Mouse (Mus musculus): Measurements from ENCODE around the gene Optc.

The Optc gene

DNA sequence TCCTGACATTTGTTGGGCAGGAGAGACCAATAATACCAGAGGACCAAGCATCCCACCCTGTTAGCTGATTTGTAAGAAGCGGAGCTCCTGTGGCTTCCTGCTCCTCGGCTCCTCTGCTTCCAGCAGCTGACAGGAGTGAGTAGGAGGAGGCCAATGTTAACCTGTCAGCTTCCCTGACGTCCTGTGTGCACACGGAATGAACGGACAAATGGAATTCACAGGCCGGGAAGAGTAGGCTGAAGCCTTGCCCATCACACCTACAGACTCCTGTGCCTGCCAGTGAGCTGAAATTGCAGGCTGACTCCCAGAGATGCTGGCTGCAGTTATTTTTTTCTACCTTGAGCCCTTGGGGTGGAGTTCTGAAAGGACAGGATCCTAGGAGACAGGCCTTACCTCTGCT lies 23.7 kb downstream of the Optc start:
- DNase-seq (ENCODE audit: low read depth, low spot score) = no peak

DNA sequence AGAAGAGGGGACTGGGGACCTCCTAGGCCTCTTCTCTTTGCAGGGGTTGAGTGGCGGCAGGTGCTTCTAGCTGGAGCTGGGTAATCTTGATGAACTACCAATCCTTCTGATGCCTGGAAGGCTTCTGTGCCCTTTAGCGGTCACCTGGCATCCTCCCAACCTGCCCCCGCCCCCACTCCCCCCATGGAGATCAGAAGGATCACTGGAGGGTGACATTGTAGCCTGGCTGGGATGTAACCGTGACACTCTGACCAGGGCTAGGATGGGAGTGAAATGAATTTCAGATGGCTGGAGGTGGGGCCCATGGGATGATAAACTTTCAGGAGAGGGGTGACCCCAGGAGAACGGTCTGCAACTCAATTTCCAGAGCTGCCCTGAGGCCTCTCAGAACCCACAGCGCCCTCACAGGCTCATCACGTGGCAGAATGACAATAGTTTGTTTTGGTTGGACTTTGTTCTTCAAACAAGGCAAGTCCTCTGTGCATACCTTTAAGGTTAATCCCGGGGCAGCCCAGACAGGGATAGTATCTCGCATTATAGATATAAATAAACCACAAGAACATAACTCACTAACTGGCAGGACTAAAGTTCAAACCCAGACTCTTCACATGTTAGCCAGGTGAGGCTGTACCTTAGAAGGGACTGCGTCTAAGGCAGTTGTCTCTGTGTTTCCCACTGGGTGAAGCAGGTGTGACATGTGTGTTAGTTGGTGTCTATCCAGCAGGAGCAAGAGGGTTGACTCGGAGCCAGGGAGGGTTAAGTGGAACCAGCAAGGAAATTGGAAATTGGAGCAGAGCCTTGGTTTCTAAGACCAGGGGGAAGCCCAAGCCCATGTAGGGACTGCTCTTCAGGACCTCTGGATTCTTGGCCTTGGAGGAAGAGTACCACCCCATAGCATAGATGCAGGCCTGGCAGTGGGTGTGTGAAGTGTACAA lies 25.2 kb downstream of the Optc start:
- DNase-seq (ENCODE audit: low read depth, low spot score) = no peak

DNA sequence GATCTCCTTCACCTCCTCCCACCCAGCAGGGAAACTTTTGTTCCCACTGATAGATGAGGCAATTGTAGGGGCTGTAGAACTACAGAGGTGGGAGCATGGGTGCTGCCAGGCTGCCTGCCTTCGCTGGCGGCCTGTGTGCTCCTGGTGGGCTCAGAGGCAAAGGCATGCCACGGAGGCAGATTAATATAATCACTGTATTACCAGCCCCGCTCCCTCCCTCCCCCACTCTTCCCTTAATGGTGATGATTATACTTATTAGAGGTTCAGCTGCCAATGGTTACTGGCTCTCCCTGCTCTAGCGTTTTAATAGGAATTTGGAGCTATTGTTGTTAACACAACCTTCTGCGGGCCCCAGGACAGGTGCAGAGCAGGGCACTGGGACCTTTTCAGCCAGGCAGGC lies 26.0 kb downstream of the Optc start:
- DNase-seq (ENCODE audit: low read depth, low spot score) = no peak

DNA sequence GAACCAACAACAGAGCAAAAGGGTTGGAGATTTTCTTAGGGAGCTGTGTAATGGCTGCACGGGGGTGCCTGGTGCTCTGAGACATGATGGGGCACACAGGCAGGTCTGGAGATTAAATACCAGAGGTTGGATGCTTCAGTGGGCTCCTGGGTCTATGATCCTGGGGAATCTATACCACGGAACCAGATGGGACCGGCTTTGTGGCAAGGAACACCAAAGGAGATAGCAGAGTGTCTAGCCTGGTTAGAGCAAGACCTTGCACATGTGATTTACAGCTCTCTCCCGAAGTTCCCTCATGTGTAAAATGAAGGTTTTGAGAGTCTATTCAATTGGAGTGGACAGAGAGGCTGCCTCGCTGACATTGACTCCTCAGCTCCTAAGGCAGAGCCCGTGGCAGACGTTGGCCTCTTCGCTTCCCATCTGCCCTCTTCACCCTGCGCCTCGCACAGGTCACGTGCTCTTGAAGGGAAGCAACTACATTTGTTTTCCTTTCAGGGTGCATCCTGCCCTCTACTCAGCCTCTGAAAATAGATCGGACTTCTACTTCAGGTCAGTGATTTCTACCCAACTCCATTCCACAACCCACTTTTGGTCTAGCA lies 28.9 kb downstream of the Optc start:
- no peak for DNase-seq (ENCODE audit: low read depth, low spot score)

DNA sequence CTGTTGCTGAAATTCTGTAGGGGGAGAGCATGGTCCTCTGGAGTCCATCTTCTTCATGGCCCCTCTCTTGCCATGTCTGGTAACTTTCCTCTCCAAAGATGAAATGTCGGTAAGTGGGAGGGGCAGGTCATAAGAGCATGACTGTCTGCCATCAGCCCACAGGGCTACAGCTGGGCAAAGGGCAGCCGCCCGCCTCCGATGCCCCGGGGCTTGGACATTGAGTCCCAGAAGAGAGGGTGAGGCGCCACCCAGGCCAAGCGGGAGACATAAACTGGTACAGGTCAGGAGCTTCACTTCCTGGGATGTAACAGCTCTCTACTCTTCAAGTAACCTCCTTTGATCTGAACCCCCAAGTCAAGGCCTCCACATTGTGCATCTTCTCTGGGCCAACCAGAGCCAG lies 30.9 kb downstream of the Optc start:
- DNase-seq (ENCODE audit: low read depth, low spot score) = no peak

DNA sequence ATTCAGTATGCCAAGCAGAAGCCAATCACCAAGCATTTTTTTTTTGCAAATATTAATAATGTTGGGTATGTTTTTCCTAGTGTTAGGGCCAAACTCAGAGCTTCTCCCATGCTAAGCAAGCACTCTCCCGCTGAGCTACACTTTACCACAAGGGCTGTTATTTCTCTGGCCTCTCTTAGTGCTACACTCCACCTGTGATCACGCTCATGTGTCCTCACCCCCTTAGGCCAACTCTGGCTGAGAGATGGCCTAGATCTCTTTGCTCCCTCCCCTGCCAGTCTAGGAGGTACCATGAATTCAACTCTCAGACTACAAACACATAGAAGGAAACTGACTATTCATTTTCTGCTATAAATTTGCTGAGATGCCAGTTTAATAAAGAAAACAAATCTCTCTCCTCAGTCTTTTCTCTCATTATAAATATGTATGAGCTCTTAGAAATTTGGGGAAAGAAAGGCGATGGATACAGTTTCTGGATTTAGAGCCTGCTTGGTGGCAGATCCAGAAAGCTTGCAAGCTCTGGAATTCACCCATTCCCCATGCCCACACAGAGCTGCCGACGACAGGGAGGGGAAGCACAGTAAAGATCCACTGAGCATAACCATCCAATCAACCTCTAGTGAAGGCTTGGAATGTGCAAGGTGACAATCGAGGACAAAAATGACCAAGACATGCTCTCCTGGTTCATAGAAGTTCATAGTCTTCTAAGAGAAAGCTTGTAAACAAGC lies 34.5 kb downstream of the Optc start:
- no peak for DNase-seq (ENCODE audit: low read depth, low spot score)

DNA sequence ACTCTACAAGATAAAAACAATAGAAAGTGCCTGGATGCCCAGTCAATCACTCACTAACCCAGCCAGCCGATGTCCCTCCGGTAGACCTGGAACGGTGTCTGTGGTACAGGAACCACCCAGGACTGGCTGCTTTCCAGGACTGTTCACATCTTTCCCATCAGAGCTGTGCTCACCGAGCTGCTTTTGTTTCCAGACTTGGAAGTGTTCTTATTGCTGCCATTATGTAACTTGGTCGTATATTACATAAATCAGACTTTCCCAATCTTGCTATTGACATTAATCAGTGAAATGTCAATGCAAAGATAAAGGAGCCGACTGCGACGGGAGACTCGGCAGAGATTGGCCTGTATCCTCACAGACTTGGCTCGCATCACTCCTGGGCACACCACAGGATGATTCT lies 36.6 kb downstream of the Optc start:
- no peak for DNase-seq (ENCODE audit: low read depth, low spot score)

DNA sequence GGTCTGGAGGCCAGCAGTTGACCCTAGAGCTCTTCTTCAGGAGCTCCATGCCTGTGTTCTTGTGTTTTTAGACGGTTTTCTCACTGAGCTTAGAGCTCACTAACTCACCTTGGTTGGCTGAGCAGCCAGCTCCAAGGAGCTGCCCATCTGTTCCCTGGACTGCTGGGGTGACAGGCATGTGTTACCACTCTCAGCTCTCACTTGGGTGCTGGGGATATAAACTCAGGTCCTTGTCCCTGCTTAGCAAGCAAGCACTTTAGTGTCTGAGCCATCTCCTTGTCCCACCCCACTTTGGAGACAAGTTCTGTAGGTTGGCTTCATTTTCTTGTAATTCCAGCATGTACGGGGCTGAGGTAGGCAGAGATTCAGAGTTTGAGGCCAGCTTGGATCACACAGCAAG lies 38.6 kb downstream of the Optc start:
- DNase-seq (ENCODE audit: low read depth, low spot score) = no peak

DNA sequence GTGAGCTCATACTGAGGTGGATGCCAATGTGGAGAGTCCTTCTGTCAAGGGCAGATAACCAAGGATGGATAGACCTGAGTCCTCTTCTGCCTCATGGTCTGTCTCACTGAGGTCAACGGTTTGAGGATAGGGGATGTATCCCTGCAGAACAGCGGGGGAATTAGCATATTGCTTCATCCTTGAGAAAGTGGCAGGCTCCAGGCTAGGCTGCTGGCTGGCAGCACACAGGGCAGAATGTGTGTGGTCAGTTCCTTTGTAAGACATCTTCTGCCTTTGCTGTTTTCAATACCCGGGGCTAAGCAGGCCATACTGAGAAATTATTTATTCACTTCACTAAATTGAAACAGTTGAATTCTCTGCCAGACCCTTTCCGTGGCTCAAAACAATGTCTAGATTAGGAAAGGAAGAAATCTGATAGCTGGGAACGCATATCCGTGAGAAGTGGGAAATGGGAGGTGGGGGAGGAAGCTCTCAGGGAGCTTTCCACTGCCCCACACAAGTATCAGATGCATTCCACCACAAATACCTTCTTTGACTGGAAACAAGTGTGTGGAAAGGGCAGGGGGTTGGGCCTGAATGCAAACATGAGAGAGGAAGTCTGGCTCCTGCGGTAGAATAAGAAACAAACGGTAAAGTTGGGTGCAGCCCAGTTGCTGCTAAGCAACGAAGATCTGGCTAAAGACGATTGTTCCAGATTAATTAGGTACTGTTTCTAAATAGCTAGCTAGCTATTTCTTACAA lies 44.4 kb downstream of the Optc start:
- peak; percentile 53 for DNase-seq (ENCODE audit: low read depth, low spot score)

DNA sequence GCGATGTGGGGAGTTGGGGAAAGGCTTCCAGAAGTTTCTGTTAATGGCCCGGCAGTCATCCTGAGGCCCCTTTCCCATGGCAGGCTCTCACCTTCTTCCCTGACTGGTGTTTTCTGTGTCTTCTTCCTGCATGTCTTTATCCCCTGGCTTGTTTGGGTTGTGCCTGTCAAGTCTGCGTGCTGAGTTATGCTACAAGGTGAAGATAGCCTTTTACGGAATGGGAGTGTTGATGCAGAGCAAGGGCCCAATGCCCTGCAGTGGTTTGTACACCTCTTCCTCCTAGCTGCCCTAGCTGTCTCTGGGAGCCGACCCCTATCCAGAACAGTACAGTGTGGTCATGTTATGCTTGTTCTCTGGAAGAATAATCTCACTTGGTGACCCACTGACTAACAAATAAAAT lies 46.8 kb downstream of the Optc start:
- DNase-seq (ENCODE audit: low read depth, low spot score) = no peak

DNA sequence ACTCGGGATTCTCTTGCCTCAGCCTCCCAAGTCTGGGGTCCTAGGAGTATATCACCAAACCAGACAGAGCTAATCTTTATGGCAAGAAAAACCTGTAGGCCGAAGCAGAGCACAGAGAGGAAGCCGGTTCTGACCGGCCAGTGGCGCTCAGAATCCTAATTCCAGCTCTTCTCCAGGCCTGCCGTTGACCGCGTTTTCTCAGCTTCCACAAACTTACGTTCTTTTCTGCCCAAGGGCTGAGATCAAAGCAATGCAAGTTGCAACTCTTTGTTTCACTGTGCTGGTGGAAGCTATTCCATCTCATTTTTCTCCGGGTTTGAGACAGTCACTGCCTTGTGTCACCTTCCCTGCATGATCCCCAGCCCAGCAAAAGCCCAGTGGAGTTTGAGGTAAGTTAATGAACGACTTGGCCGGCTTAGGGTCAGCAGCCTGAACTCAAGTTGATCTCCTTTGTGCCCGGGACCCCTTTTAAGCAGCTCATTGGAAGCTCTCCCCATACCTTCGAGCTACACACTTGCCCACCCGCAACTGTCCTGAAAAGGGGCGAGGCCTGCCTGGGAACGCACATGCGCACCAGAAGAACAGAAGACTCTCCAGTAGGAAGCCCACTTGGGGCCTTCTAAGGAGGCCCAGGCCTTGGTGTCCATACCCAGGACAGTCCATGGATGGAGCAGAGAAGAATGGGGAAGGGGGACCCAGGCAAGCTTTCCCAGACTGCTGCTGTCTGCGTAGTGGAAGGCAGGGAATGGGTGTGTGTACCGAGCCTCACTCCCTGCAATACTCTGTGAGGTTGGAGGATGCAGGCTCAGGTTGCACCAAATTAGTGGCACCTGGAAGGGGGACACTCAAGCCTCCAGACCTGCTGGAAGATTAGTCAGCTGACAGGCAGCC lies 47.7 kb downstream of the Optc start:
- DNase-seq (ENCODE audit: low read depth, low spot score) = peak; percentile 50

DNA sequence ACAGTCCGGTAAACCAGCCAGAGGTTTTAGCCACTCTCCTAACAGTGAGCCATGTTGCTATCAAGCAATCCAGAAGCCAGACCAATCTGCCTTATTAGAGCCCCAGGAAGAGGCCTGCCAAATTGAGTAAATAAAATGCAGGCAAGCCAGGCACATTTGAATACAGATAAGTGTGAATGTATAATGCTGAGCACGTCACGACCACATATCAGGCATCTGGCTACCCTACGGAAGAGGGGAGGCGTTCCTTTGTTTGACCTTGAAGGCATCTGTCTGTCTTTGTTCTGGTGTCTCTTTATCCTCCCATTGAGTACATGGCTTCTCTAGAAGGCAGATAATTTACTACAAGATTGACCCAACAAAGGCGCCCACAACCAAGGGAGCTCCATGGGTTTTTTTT lies 48.5 kb downstream of the Optc start:
- peak; percentile 25 for DNase-seq (ENCODE audit: low read depth, low spot score)

DNA sequence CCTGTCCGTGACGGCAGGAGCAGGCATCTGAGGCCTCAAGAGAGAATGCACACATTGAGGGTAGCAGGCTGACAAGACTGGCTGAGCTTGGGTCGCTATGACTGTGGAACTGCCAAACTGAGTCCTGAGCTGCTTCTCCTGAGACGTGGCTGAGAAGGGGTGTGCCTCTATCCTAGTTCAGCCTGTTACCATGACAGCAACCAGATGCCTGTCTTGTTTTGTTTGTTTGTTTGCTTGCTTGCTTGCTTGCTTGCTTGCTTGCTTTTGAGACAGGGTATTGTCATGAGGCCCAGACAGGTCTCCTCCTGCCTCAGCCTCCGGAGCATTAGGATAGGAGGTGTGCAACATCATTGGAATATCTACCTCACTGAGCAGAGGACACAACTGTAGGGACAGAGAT lies 50.0 kb downstream of the Optc start:
- DNase-seq (ENCODE audit: low read depth, low spot score) = peak; percentile 71

DNA sequence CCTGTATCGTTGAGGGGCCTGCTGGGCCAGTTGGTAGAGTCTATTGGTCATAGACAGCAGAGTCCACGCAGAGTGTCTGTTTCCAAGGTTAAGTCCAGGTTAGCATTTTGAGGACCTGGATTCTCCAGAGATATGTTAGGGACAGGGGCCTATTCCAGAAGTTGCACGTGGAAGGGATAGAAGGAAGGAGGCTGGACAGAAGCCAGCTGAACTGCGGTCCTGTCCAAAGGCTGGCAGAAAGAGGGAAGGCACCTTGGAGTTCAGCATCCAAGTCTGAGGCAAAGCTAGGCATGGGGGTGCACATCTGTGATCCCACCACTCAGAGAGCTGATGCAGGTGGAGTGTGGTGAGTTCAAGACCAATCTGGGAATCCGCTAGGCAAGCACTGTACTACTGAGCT lies 50.6 kb downstream of the Optc start:
- DNase-seq (ENCODE audit: low read depth, low spot score) = no peak

DNA sequence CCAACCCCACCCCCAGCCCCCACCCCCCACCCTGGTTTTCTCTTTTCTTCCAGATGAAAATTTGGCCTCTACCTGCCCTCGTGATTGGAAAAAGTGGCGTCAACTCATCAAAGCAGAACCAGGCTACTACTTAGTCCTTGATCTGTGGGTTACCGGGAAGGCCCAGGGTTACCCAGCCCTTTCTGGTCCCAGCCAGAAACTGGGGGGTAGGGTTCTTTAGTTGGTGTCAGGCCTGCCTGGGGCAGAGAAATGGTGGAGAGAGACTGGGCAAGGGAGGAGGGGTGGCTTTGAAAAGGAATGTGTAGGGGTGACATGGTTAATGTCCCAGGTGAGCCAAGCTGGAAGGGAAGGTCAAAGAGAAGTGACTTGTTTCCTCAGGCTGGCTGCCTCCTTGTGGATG lies 51.1 kb downstream of the Optc start:
- peak; percentile 62 for DNase-seq (ENCODE audit: low read depth, low spot score)

DNA sequence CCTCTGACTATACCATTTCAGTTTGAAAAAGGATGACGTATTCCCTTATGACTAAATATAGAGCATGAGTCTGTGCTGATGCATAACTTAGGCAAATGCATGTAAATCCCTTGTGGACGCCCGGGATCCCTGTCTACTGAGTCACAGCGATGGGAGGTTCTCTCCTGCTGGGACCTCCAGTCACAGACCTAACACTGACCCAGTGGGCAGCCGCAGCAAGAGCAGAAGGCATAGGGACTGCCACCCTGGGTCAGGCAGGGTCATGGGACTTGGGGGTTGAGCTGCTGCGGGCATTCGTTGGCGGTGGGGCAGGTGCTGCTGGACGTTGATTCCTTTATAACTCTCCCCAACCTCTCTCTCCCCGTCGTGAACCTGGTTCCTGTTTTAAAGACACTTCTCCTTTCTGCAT lies 51.7 kb downstream of the Optc start:
- DNase-seq (ENCODE audit: low read depth, low spot score) = peak; percentile 16

DNA sequence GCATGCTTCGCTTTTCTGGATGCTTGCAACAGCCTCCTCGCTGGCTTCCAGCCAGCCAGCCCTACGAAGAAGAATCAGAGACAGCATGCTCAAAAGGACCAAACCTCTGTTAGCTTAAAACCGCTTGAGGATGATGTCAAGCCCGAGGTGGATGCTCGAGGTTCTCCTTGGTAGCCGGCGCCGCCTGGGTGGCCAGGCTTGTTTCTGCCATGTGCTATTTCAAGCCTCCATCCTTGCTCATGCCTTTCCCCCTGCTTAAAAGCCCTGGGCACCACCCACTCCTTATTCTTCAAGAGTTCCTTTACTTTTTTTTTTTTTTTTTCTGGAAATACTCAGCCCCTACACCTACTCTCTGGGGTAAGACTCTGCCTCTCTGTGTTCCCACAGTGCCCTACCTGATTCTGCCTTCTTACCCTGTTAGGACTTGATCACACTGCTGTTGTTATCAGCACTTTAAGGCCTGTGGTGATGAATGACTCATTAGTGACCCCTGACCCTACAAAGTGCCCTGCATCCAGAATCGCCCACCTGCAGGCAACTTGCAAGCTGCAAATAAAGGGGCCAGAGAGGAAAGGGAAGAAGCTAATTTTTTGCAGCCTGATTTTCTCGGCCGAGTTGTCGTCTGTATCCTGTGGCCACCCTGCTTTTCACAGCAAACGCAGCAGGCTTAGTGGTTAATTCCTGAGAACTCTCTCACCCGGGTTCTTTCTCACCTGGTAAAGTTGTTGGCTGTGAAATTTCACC lies 52.4 kb downstream of the Optc start:
- no peak for DNase-seq (ENCODE audit: low read depth, low spot score)

DNA sequence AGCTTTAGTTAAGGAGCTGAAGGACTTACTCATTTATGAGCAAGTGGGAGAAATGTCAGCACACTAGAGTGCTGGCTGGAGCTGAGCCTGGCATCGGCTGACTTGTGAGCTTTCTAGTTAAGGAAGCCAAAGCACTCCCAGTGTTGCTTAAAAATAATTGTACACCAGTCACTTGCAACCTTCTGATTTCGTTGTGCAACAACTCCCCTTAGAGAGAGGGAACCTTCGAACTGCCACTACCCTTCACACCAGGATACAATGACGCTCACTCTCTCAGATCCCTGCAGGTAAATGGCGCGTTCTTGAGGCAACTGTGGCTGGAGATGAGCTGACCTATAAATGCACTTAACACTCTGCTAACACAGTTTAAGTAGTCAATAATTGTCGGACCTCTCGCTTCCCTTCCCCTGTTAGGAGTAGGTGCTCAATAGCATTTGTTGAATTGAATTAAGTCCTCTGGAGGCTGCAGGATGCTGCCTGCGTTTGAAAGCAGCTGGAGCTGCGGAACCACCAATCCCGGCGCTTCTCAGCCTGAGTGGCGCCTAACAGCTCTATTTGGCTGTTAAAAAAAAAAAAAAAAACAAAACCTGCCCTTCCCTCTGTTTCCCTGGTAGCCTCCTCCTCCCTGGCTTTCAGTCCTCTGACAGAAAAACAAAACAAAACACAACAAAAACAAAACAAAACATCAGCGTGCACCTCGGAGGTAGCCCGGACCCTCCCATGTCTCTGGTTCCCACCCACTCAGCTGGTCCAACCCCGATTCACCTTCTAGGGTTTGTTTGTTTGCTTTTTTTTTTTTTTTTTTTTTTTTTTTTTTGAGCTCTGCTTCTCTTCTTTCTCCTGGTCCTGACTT lies 53.2 kb downstream of the Optc start:
- DNase-seq (ENCODE audit: low read depth, low spot score) = peak; percentile 59
